Mouse (Mus musculus): Measurements from ENCODE around the gene Adssl1. TPM values are rescaled to one million over a fixed set of nuclear protein-coding genes. Genes with fewer than 3 reads are reported as not detected.

Adssl1 gene
- polyA plus RNA-seq, 1 experiment from 2014 or later: 81.7 TPM

- H3K9me3 ChIP-seq (replicated peaks): no peaks in the 10 kb centered on the region
- WGBS: 53% methylated on average over 7 of the region's 7 CpGs
- no peak for ATAC-seq (ENCODE audit: insufficient number of reproducible peaks, low FRiP score)
These were observed 63.5 kb downstream of the Adssl1 start for GRCm38 (mm10) chr12:112683351-112683750.

GRCm38 (mm10) chr12:112688458-112688857 is 68.6 kb downstream of the Adssl1 start:
- Histone ChIP-seq H3K4me1 (replicated peaks) (peaks cover 9% of the 10 kb centered on the region), H3K9me3 (replicated peaks) (no peaks in the 10 kb centered on the region), H3K36me3 (peaks cover 7% of the 10 kb centered on the region; the same call in 1 of the 2 replicates), H3K4me2 (no peak overlapping the region), H3K4me3 (no peak overlapping the region), H3K9ac (no peak overlapping the region), H3K27me3 (replicated peaks) (no peaks in the 10 kb centered on the region; the same call in 1 of the 2 replicates), H3K27ac (ENCODE audit: poor library complexity, severe bottlenecking) (no peak overlapping the region)
- 53% methylated on average over 15 of the region's 15 CpGs for WGBS
- ATAC-seq (ENCODE audit: insufficient number of reproducible peaks, low FRiP score): no peak

More at GRCm38 (mm10) chr12:112683351-112683750, 63.5 kb downstream of the Adssl1 start:
- Histone ChIP-seq H3K9ac (no peak overlapping the region), H3K4me1 (replicated peaks) (peaks cover 6% of the 10 kb centered on the region; the same call in 1 of the 2 replicates), H3K4me2 (no peak overlapping the region), H3K36me3 (peaks cover 16% of the 10 kb centered on the region), H3K27me3 (replicated peaks) (peaks cover 41% of the 10 kb centered on the region), H3K4me3 (no peak overlapping the region), H3K27ac (ENCODE audit: poor library complexity, severe bottlenecking) (no peak overlapping the region)

Small RNAs within 50 kb of the gene (microRNA-seq; reads per million reads assigned to microRNA genes)
- 1.2 reads per million for gene Mir6939

Other genes starting within 250 kb of the Adssl1 start
- gene A530016L24Rik, start 130.6 kb upstream of the Adssl1 start, polyA plus RNA-seq (2016; fragmentation: Nextera tagmentation; extraction: Ambion mirVana): 6.7 and 7.4 TPM in 2 replicates
- gene Tmem179, start 103.3 kb upstream of the Adssl1 start, polyA plus RNA-seq (2016; fragmentation: Nextera tagmentation; extraction: Ambion mirVana): 0.68 and 0.88 TPM in 2 replicates
- 2.2 and 3.5 TPM in 2 replicates for gene Inf2, start 31.3 kb upstream of the Adssl1 start, polyA plus RNA-seq (2016; fragmentation: Nextera tagmentation; extraction: Ambion mirVana)
- 99.4 and 116 TPM in 2 replicates for gene Siva1, start 24.6 kb downstream of the Adssl1 start, polyA plus RNA-seq (2016; fragmentation: Nextera tagmentation; extraction: Ambion mirVana)
- 180 and 184 TPM in 2 replicates for gene Akt1, start 54.8 kb downstream of the Adssl1 start, polyA plus RNA-seq (2016; fragmentation: Nextera tagmentation; extraction: Ambion mirVana)
- gene Zbtb42, start 58.8 kb downstream of the Adssl1 start, polyA plus RNA-seq (2016; fragmentation: Nextera tagmentation; extraction: Ambion mirVana): 4.7 and 6.4 TPM in 2 replicates
- gene Cep170b, start 100.4 kb downstream of the Adssl1 start, polyA plus RNA-seq (2016; fragmentation: Nextera tagmentation; extraction: Ambion mirVana): 7.0 and 7.3 TPM in 2 replicates
- 3.0 and 4.2 TPM in 2 replicates for gene Pld4, start 140.6 kb downstream of the Adssl1 start, polyA plus RNA-seq (2016; fragmentation: Nextera tagmentation; extraction: Ambion mirVana)
- 1.3 and 1.4 TPM in 2 replicates for gene Ahnak2, start 182.6 kb downstream of the Adssl1 start, polyA plus RNA-seq (2016; fragmentation: Nextera tagmentation; extraction: Ambion mirVana)
- gene Clba1, start 188.9 kb downstream of the Adssl1 start, polyA plus RNA-seq (2016; fragmentation: Nextera tagmentation; extraction: Ambion mirVana): 9.5 and 9.6 TPM in 2 replicates
- gene Cdca4, start 209.4 kb downstream of the Adssl1 start, polyA plus RNA-seq (2016; fragmentation: Nextera tagmentation; extraction: Ambion mirVana): 47.2 and 49.2 TPM in 2 replicates
- gene Gpr132, start 248.2 kb downstream of the Adssl1 start, polyA plus RNA-seq (2016; fragmentation: Nextera tagmentation; extraction: Ambion mirVana): not detected in 2 replicates

Measured in heart, embryonic 12.5 days (tissue).